Mouse (Mus musculus): ENCODE data around the gene Usp17la. TPM values are rescaled to one million over a fixed set of nuclear protein-coding genes. Genes with fewer than 3 reads are reported as not detected.
"Not testable (repeated sequence)": the region's sequence is repeated elsewhere in the genome, so short reads cannot be mapped to it uniquely, and the experiment has no call there.

Usp17la gene
- not detected in 2 replicates for polyA plus RNA-seq (2012; rRNA removed)

DNA sequence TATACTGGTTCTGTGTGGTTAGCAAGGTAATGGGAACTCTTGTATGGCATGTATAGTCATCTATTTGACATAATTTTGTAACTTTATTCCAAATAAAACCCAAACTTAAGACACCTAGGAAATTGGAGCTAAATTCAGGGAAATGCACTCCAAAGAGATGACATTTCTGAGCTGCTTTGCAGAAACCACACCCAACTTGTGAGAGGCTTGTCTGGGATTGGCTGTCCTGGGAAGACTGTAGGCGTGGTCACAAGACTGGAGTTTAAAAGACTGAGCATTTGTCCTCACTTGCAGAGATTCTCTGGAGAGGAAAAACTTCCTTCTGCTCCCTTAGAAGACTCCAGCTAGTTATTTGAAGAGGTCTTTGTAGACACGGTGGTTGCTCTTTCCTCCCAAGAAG is at the start of gene Usp17la:
TSS of gene Usp17la (plus strand) at position 301 of the 400 bp plus-strand sequence.
- DNase-seq (ENCODE audit: low read depth), result not testable (repeated sequence)

DNA sequence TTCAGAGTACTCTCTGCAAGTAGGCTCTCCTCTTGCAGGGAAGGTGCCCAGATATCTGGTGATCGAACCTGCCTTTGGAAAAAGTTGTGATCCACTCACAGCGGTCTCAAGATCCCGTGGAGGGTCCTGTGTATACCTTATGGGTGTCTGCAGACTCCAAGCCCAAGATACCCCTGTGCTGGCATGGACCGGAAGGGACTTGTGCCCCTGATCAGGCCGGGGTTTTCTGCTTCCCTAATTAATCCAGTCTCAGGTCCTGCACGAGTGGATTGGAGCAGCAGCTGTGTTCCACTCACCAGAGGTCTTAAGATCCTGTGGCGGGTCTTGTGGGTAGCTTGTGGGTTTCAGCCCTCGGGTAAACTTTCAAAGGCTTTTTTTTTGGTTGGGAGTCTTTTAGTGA is 46.5 kb upstream of the Usp17la start:
- DNase-seq (ENCODE audit: low read depth), result not testable (repeated sequence)

DNA sequence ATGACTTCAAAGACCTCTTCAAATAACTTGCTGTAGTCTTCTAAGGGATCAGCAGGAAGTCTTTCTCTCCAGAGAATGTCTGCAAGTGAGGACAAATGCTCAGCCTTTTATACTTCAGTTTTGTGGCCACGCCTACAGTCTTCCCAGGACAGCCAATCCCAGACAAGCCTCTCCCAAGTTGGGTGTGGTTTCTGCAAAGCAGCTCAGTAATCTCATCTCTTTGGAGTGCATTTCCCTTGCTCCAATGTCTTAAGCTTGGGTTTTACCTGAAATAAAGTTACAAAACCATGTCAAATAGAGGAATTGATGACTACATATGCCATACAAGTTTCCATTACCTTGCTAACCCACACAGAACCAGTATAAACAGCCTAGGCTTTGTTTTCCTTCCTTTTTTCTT is 14.3 kb upstream of the Usp17la start, which contains the start of gene Usp17lb:
TSS of gene Usp17lb (minus strand) at position 101 of the 400 bp plus-strand sequence.
- DNase-seq (ENCODE audit: low read depth), result no peak
- TF ChIP-seq CTCF (IDR thresholded peaks at IDR 0.05; ENCODE audit: borderline replicate concordance, extremely low read depth, insufficient read depth, insufficient read length) (no peak), POLR2A (IDR thresholded peaks at IDR 0.05; ENCODE audit: borderline replicate concordance, extremely low read depth, insufficient read depth, insufficient read length, poor library complexity, severe bottlenecking) (no peak)

DNA sequence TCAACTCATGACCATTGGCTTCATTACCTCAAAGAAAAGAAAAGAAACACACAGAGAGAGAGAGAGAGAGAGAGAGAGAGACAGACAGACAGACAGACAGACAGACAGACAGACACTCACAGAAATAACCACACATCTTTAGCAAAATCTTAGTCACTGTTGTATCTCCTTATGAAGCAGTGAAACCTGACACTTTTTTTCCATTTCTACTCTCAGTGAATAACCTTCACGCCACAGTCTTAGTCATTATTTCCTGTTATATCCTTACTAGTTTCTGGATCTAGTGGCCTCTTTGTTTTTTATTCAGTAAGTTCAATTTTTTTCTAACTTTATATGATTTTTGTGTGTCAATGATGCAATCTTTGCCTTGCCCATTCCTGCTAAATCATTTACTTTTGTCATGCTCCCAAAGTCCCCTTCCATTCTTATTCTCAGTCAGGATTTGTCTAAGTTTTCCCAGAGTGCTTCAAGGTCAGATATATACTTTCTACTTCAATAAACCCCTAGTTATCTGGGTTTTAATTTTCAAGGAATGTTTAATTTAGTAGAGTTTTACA is 13.0 kb upstream of the Usp17la start:
- TF ChIP-seq CTCF (IDR thresholded peaks at IDR 0.05; ENCODE audit: borderline replicate concordance, extremely low read depth, insufficient read depth, insufficient read length) (no peak), POLR2A (IDR thresholded peaks at IDR 0.05; ENCODE audit: borderline replicate concordance, extremely low read depth, insufficient read depth, insufficient read length, poor library complexity, severe bottlenecking) (no peak)
- no peak for DNase-seq (ENCODE audit: low read depth)

DNA sequence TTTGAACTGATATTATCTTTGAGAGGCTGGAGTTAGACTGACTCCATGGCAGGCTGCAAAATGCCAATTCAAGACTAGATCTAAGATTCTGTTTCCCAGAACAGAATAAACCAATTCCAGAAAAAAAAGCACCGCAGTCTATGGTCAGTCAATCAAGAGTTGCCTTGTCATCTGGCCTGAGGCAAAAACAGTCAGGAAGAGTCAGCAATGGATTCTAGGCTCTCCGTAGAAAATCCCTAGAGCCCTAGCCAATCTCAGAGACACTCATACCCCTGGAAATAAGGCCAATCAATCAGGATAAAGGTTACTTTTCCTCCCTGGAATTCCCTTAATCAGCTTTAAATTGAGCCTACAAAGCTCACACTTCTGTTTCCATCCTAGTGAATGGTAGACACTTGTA is 5.3 kb upstream of the Usp17la start:
- not testable (repeated sequence) for DNase-seq (ENCODE audit: low read depth)

DNA sequence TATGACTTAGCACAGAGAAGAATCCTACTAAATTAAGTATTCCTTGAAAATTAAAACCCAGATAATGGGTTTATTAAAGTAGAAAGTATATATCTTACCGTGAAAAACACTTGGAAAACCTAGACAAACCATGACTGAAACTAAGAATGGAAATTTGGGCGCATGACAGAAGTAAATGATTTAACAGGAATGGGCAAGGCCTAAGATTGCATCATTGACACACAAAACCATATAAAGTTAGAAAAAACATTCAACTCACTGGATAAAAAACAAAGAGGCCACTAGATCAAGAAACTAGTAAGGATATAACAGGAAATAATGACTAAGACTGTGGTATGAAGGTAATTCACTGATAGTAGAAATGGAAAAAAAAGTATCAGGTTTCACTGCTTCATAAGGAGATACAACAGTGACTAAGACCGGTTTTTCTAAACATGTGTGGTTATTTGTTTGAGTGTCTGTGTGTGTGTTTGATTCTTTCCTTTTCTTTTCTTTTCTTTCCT is 1.5 kb upstream of the Usp17la start:
- DNase-seq (ENCODE audit: low read depth), result no peak
- TF ChIP-seq POLR2A (IDR thresholded peaks at IDR 0.05; ENCODE audit: borderline replicate concordance, extremely low read depth, insufficient read depth, insufficient read length, poor library complexity, severe bottlenecking), result no peak
- TF ChIP-seq CTCF (IDR thresholded peaks at IDR 0.05; ENCODE audit: borderline replicate concordance, extremely low read depth, insufficient read depth, insufficient read length), result no peak

DNA sequence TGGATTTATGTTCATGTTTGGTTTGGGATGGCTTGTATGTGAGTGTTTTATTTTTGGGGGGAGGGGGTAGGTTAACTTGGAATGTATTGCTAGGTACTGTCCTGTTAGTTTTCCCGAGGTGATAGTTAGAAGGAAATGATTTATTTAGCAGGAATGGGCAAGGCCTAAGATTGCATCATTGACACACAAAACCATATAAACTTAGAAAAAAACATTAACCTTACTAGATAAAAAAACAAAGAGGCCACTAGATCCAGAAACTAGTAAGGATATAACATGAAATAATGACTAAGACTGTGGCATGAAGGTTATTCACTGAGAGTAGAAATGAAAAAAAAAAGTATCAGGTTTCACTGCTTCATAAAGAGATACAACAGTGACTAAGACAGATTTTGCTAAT is 874 bp downstream of the Usp17la start:
- DNase-seq (ENCODE audit: low read depth), result no peak
- TF ChIP-seq CTCF (IDR thresholded peaks at IDR 0.05; ENCODE audit: borderline replicate concordance, extremely low read depth, insufficient read depth, insufficient read length) (no peak), POLR2A (IDR thresholded peaks at IDR 0.05; ENCODE audit: borderline replicate concordance, extremely low read depth, insufficient read depth, insufficient read length, poor library complexity, severe bottlenecking) (no peak)

DNA sequence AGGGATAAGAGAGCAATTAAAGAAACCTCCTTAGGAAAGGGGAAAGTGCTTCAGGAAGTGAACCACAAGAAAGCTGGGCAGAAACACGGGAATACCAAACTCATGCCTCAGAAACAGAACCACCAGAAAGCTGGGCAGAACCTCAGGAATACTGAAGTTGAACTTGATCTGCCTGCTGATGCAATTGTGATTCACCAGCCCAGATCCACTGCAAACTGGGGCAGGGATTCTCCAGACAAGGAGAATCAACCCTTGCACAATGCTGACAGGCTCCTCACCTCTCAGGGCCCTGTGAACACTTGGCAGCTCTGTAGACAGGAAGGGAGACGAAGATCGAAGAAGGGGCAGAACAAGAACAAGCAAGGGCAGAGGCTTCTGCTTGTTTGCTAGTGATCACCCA is 4.6 kb downstream of the Usp17la start:
- no peak for DNase-seq (ENCODE audit: low read depth)
- TF ChIP-seq POLR2A (IDR thresholded peaks at IDR 0.05; ENCODE audit: borderline replicate concordance, extremely low read depth, insufficient read depth, insufficient read length, poor library complexity, severe bottlenecking), result no peak
- TF ChIP-seq CTCF (IDR thresholded peaks at IDR 0.05; ENCODE audit: borderline replicate concordance, extremely low read depth, insufficient read depth, insufficient read length), result no peak

DNA sequence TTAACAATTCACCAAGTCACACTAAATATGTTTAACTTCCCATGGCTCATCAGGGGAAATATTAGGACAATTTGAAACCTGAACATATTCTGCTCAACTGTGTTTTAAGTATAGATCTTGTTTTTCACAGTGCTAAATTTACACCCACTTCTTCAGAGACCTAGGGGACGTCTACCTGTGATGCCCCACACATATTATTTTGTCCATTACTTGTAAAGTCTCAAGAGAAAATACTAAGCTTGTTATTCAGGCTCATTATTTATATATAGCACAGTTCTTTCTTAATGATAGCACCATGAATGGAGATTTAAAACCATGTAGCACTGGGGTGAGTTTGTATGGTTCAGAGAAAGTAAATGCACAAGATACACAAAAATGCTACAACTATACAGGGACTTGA is 20.9 kb downstream of the Usp17la start, which contains the start of gene Olfr665:
TSS of gene Olfr665 (plus strand) at position 301 of the 400 bp plus-strand sequence.
- DNase-seq (ENCODE audit: low read depth), result no peak
- TF ChIP-seq CTCF (IDR thresholded peaks at IDR 0.05; ENCODE audit: borderline replicate concordance, extremely low read depth, insufficient read depth, insufficient read length), result no peak
- TF ChIP-seq POLR2A (IDR thresholded peaks at IDR 0.05; ENCODE audit: borderline replicate concordance, extremely low read depth, insufficient read depth, insufficient read length, poor library complexity, severe bottlenecking), result no peak

DNA sequence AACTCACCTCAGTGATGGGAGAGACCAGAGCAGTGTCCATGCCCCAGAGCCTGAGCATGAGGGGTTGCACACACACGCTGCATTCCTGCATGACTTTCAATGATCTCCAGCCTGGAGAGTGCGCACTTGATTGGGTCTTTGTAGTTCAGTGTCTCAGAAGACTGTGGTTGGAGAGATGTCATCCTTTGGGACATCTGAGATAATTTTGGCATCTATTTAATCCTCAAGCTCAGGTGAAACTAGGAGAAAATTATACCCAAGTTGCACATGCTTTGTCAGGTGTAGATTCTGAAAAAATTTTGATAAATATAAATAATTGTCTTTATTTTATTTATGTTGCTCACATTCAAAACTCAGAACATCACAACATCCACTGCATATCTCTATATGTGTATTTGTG is 39.0 kb downstream of the Usp17la start, which contains the start of gene Olfr666:
TSS of gene Olfr666 (minus strand) at position 101 of the 400 bp plus-strand sequence.
- TF ChIP-seq POLR2A (IDR thresholded peaks at IDR 0.05; ENCODE audit: borderline replicate concordance, extremely low read depth, insufficient read depth, insufficient read length, poor library complexity, severe bottlenecking) (no peak), CTCF (IDR thresholded peaks at IDR 0.05; ENCODE audit: borderline replicate concordance, extremely low read depth, insufficient read depth, insufficient read length) (no peak)

More for the DNA sequence above, 39.0 kb downstream of the Usp17la start, which contains the start of gene Olfr666:
- no peak for DNase-seq (ENCODE audit: low read depth)

Other genes with a start within 250 kb of the Usp17la start
- not detected in 2 replicates for gene Olfr656, start 243.1 kb upstream of the Usp17la start, polyA plus RNA-seq (2012; rRNA removed)
- gene Olfr657, start 232.2 kb upstream of the Usp17la start, polyA plus RNA-seq (2012; rRNA removed), result not detected in 2 replicates
- 0.04 and 0.08 TPM in 2 replicates for gene Olfr658, start 209.7 kb upstream of the Usp17la start, polyA plus RNA-seq (2012; rRNA removed)
- gene Olfr659, start 190.3 kb upstream of the Usp17la start, polyA plus RNA-seq (2012; rRNA removed), result not detected in 2 replicates
- gene Olfr661, start 170.5 kb upstream of the Usp17la start, polyA plus RNA-seq (2012; rRNA removed), result not detected in 2 replicates
- not detected in 2 replicates for gene Usp17le, start 79.5 kb upstream of the Usp17la start, polyA plus RNA-seq (2012; rRNA removed)
- gene Usp17lb, start 14.4 kb upstream of the Usp17la start, polyA plus RNA-seq (2012; rRNA removed), result not detected in 2 replicates
- gene Olfr665, start 21.0 kb downstream of the Usp17la start, polyA plus RNA-seq (2012; rRNA removed), result not detected in 2 replicates
- gene Olfr666, start 38.9 kb downstream of the Usp17la start, polyA plus RNA-seq (2012; rRNA removed), result not detected in 2 replicates
- gene Olfr667, start 64.5 kb downstream of the Usp17la start, polyA plus RNA-seq (2012; rRNA removed), result not detected in 2 replicates
- gene Olfr668, start 71.0 kb downstream of the Usp17la start, polyA plus RNA-seq (2012; rRNA removed), result not detected in 2 replicates
- not detected in 2 replicates for gene Olfr669, start 77.2 kb downstream of the Usp17la start, polyA plus RNA-seq (2012; rRNA removed)
- not detected in 2 replicates for gene Olfr670, start 105.6 kb downstream of the Usp17la start, polyA plus RNA-seq (2012; rRNA removed)
- not detected in 2 replicates for gene Olfr671, start 122.1 kb downstream of the Usp17la start, polyA plus RNA-seq (2012; rRNA removed)
- gene Olfr672, start 145.0 kb downstream of the Usp17la start, polyA plus RNA-seq (2012; rRNA removed), result not detected in 2 replicates
- not detected in 2 replicates for gene Olfr675, start 171.5 kb downstream of the Usp17la start, polyA plus RNA-seq (2012; rRNA removed)
- gene Olfr676, start 175.7 kb downstream of the Usp17la start, polyA plus RNA-seq (2012; rRNA removed), result not detected in 2 replicates
- gene Olfr677, start 194.4 kb downstream of the Usp17la start, polyA plus RNA-seq (2012; rRNA removed), result not detected in 2 replicates
- not detected in 2 replicates for gene Olfr678, start 207.5 kb downstream of the Usp17la start, polyA plus RNA-seq (2012; rRNA removed)
- not detected in 2 replicates for gene Olfr679, start 224.2 kb downstream of the Usp17la start, polyA plus RNA-seq (2012; rRNA removed)
- gene Olfr680-ps1, start 235.8 kb downstream of the Usp17la start, polyA plus RNA-seq (2012; rRNA removed), result not detected in 2 replicates

Measured in brain, embryonic 14.5 days (tissue).